Mouse (Mus musculus) embryonic fibroblast, embryonic 13.5 days (primary cell): ENCODE data around the gene Eipr1. TPM values are rescaled to one million over a fixed set of nuclear protein-coding genes. Genes with fewer than 3 reads are reported as not detected.
"Not testable (repeated sequence)": the region's sequence is repeated elsewhere in the genome, so short reads cannot be mapped to it uniquely, and the experiment has no call there.

Experiments
- H3K27ac ChIP-seq: 2 replicates; pipeline ENCODE4 v1.5.1; 2012; ENCODE audit warnings: low read length, control low read depth, inconsistent platforms; ENCODE audit not compliant: insufficient read depth
- H3K4me1 ChIP-seq: 2 replicates; pipeline ENCODE4 v1.6.1; 2011; ENCODE audit warnings: low read length; ENCODE audit not compliant: control insufficient read depth, insufficient read depth
- H3K4me3 ChIP-seq: 2 replicates; pipeline ENCODE4 v1.5.1; 2011; ENCODE audit warnings: mild to moderate bottlenecking, control low read depth, low read length; ENCODE audit not compliant: insufficient read depth
- CTCF ChIP-seq: IDR thresholded peaks from 2 replicates; pipeline ENCODE4 v1.5.1; 2011; ENCODE audit warnings: mild to moderate bottlenecking, control low read depth, low read length, moderate library complexity, borderline replicate concordance; ENCODE audit not compliant: insufficient read depth
- POLR2A ChIP-seq: IDR thresholded peaks from 2 replicates; pipeline ENCODE4 v1.6.1; 2011; ENCODE audit warnings: low read depth, mild to moderate bottlenecking, control low read depth, low read length, moderate library complexity
- polyA plus RNA-seq: library from polyadenylated mRNA; stranded (reverse); fragments of >200 nt; gene quantifications from 2 replicates; pipeline ENCODE4 v1.2.4, GENCODE M21; 2011; ENCODE audit warnings: low read depth; ENCODE audit not compliant: missing spikeins, insufficient read length

The Eipr1 gene
- polyA plus RNA-seq, 1 experiment, result 10.7 TPM

- Histone ChIP-seq H3K4me1 (no peaks in the 10 kb centered on the region), H3K4me3 (no peak overlapping the region), H3K27ac (no peak overlapping the region)
- no peak for TF ChIP-seq CTCF
- no peak for TF ChIP-seq POLR2A
Observed at GRCm38 (mm10) chr12:28727061-28727460, 24.5 kb upstream of the Eipr1 start.

- Histone ChIP-seq H3K4me3 (no peak overlapping the region), H3K4me1 (no peaks in the 10 kb centered on the region), H3K27ac (no peak overlapping the region)
- TF ChIP-seq POLR2A (no peak), CTCF (no peak)
Observed at GRCm38 (mm10) chr12:28732631-28733030, 19.0 kb upstream of the Eipr1 start.

GRCm38 (mm10) chr12:28733520-28734245 lies 17.9 kb upstream of the Eipr1 start:
- not testable (repeated sequence) for H3K4me3 ChIP-seq, H3K4me1 ChIP-seq, H3K27ac ChIP-seq

GRCm38 (mm10) chr12:28734271-28734670 lies 17.3 kb upstream of the Eipr1 start:
- TF ChIP-seq POLR2A (no peak), CTCF (no peak)
- Histone ChIP-seq H3K4me3 (no peak overlapping the region), H3K27ac (no peak overlapping the region), H3K4me1 (no peaks in the 10 kb centered on the region)

GRCm38 (mm10) chr12:28735293-28735692 lies 16.3 kb upstream of the Eipr1 start:
- Histone ChIP-seq H3K4me3 (no peak overlapping the region), H3K4me1 (no peaks in the 10 kb centered on the region), H3K27ac (no peak overlapping the region)
- TF ChIP-seq POLR2A (no peak), CTCF (no peak)

GRCm38 (mm10) chr12:28743328-28743727 lies 8.3 kb upstream of the Eipr1 start:
- no peak for TF ChIP-seq POLR2A
- no peak for TF ChIP-seq CTCF
- no peak overlapping the region for H3K27ac ChIP-seq
- no peaks in the 10 kb centered on the region for H3K4me1 ChIP-seq
- no peak overlapping the region for H3K4me3 ChIP-seq

GRCm38 (mm10) chr12:28750021-28750633 lies 1.5 kb upstream of the Eipr1 start, which contains the start of gene Trappc12:
Trappc12 (minus strand) TSS chr12:28750472.
- no peak for TF ChIP-seq CTCF
- TF ChIP-seq POLR2A, result peak; percentile 38
- Histone ChIP-seq H3K27ac (no peak within 1 kb of the TSS), H3K4me1 (no peaks in the 10 kb centered on the region), H3K4me3 (peak within 1 kb of the TSS; percentile 75)

- Histone ChIP-seq H3K4me1 (no peaks in the 10 kb centered on the region), H3K4me3 (no peak overlapping the region), H3K27ac (no peak overlapping the region)
- TF ChIP-seq CTCF, result no peak
- TF ChIP-seq POLR2A, result no peak
Observed at GRCm38 (mm10) chr12:28750876-28751275, 727 bp upstream of the Eipr1 start.

- no peak for TF ChIP-seq CTCF
Observed at GRCm38 (mm10) chr12:28756019-28756418, 4.4 kb downstream of the Eipr1 start.

GRCm38 (mm10) chr12:28769953-28770352 lies 18.4 kb downstream of the Eipr1 start:
- TF ChIP-seq CTCF (no peak), POLR2A (no peak)
- H3K27ac ChIP-seq, result no peak overlapping the region
- no peaks in the 10 kb centered on the region for H3K4me1 ChIP-seq
- no peak overlapping the region for H3K4me3 ChIP-seq

More at GRCm38 (mm10) chr12:28756019-28756418, 4.4 kb downstream of the Eipr1 start:
- Histone ChIP-seq H3K4me3 (no peak overlapping the region), H3K4me1 (no peaks in the 10 kb centered on the region), H3K27ac (no peak overlapping the region)
